Comparison of ENCODE assay signal across 8 mouse cellular contexts in genomic region chr8:72547802-72548643, GRCm38 (mm10). TPM values are rescaled to one million over a fixed set of nuclear protein-coding genes. Genes with fewer than 3 reads are reported as not detected.
DNase-seq lines count a peak whose midpoint lies in the region; ATAC-seq and TF ChIP-seq lines count a peak whose summit lies in the region.

Gene Med26, minus strand, starts transcription at chr8:72548270.

- peak; percentile 100 for DNase-seq in 3T3-L1 (ENCODE audit: low read depth, low spot score)
- DNase-seq in adrenal gland, postnatal 4 days (ENCODE audit: low spot score in 2 of 2) = peak; percentile 89 to 94
- peak; percentile 100 for DNase-seq in embryonic facial prominence, embryonic 14.5 days (ENCODE audit: low spot score)
- DNase-seq in heart, adult 2 months = peak; percentile 97 to 100
- peak; percentile 98 to 99 for DNase-seq in kidney, adult 8-10 months
- DNase-seq in spleen, postnatal 10 days (ENCODE audit: low spot score in 2 of 2) = peak; percentile 92 to 97

- H3K36me3 ChIP-seq in embryonic facial prominence, embryonic 14.5 days (ENCODE audit: control insufficient read depth, insufficient read depth, low read length) = peaks cover 27% of the 10 kb centered on the region; the same call in 1 of the 2 replicates
- peaks cover 17% of the 10 kb centered on the region for H3K36me3 ChIP-seq in heart, adult 2 months (ENCODE audit: control insufficient read depth, insufficient read depth, low read length)
- peaks cover 24% of the 10 kb centered on the region for H3K36me3 ChIP-seq in limb, embryonic 13.5 days
- peaks cover 4% of the 10 kb centered on the region; the same call in 1 of the 2 replicates for H3K36me3 ChIP-seq in midbrain, embryonic 16.5 days (ENCODE audit: control insufficient read depth, insufficient read depth, low read length)

- under 1% methylated on average over 34 of the region's 92 CpGs for WGBS in embryonic facial prominence, embryonic 14.5 days
- WGBS in heart, adult 2 months = under 1% methylated on average over 89 of the region's 92 CpGs
- WGBS in limb, embryonic 13.5 days = under 1% methylated on average over 85 of the region's 92 CpGs
- 0% methylated on average over 81 of the region's 92 CpGs for WGBS in midbrain, embryonic 16.5 days

- H3K27ac ChIP-seq in embryonic facial prominence, embryonic 14.5 days (replicated peaks; ENCODE audit: low read depth, low read length) = peak within 1 kb of the TSS; percentile 94
- peak within 1 kb of the TSS; percentile 93 for H3K27ac ChIP-seq in heart, adult 2 months
- peak within 1 kb of the TSS; percentile 96 for H3K27ac ChIP-seq in limb, embryonic 13.5 days
- peak within 1 kb of the TSS; percentile 91 for H3K27ac ChIP-seq in midbrain, embryonic 16.5 days (ENCODE audit: low read length)

- H3K27me3 ChIP-seq in embryonic facial prominence, embryonic 14.5 days (replicated peaks; ENCODE audit: control insufficient read depth, insufficient read depth, low read length) = no peaks in the 10 kb centered on the region
- no peaks in the 10 kb centered on the region for H3K27me3 ChIP-seq in heart, adult 2 months (ENCODE audit: control insufficient read depth, insufficient read depth, low read length)
- H3K27me3 ChIP-seq in limb, embryonic 13.5 days = no peaks in the 10 kb centered on the region
- no peaks in the 10 kb centered on the region for H3K27me3 ChIP-seq in midbrain, embryonic 16.5 days (ENCODE audit: control insufficient read depth, insufficient read depth, low read depth, low read length)

- peak within 1 kb of the TSS; percentile 97 for H3K9ac ChIP-seq in embryonic facial prominence, embryonic 14.5 days (ENCODE audit: low read depth, low read length)
- H3K9ac ChIP-seq in heart, adult 2 months (ENCODE audit: low read depth, low read length) = peak within 1 kb of the TSS; percentile 97
- H3K9ac ChIP-seq in limb, embryonic 13.5 days = peak within 1 kb of the TSS; percentile 98
- peak within 1 kb of the TSS; percentile 90 for H3K9ac ChIP-seq in midbrain, embryonic 16.5 days (ENCODE audit: low read depth, low read length)

- no peak; the same call in 1 of the 2 replicates for TF ChIP-seq CTCF in heart, adult 2 months (IDR thresholded peaks at IDR 0.05)

- intact Hi-C loops in heart, adult 2 months (cut with DNase I) = loop anchor here (1.0 to 5.0 kb wide), 4 partner anchors 23 to 126 kb away; partner anchors contain the start of genes Cherp, Eps15l1, Slc35e1 and Smim7

- ATAC-seq in embryonic facial prominence, embryonic 14.5 days (ENCODE audit: low read depth) = peak; percentile 97
- ATAC-seq in limb, embryonic 13.5 days (ENCODE audit: low FRiP score, low read depth) = peak; percentile 96
- ATAC-seq in midbrain, embryonic 16.5 days = peak; percentile 95

- no peaks in the 10 kb centered on the region for H3K9me3 ChIP-seq in embryonic facial prominence, embryonic 14.5 days (ENCODE audit: control insufficient read depth, low read length)
- H3K9me3 ChIP-seq in limb, embryonic 13.5 days = no peaks in the 10 kb centered on the region
- no peaks in the 10 kb centered on the region for H3K9me3 ChIP-seq in midbrain, embryonic 16.5 days (replicated peaks; ENCODE audit: control insufficient read depth, low read length, poor library complexity, severe bottlenecking)

- TF ChIP-seq POLR2A in heart, adult 2 months (IDR thresholded peaks at IDR 0.05; ENCODE audit: insufficient read depth, low read depth, low read length) = peak; percentile 73

- 0 out of 2 replicates have a peak, but pooled peaks have one; percentile 44 for TF ChIP-seq EP300 in heart, adult 2 months (IDR thresholded peaks at IDR 0.05; ENCODE audit: insufficient read depth, low read depth, low read length)

- peak within 1 kb of the TSS; percentile 86 for H3K4me2 ChIP-seq in embryonic facial prominence, embryonic 14.5 days (ENCODE audit: low read depth, low read length)
- peak within 1 kb of the TSS; percentile 98 for H3K4me2 ChIP-seq in limb, embryonic 13.5 days (replicated peaks)
- peak within 1 kb of the TSS; percentile 99 for H3K4me2 ChIP-seq in midbrain, embryonic 16.5 days (ENCODE audit: low read length)

- peak within 1 kb of the TSS; percentile 98 for H3K4me3 ChIP-seq in embryonic facial prominence, embryonic 14.5 days (ENCODE audit: low read depth, low read length)
- peak within 1 kb of the TSS; percentile 65 for H3K4me3 ChIP-seq in heart, adult 2 months
- peak within 1 kb of the TSS; percentile 99 for H3K4me3 ChIP-seq in limb, embryonic 13.5 days
- H3K4me3 ChIP-seq in midbrain, embryonic 16.5 days (ENCODE audit: low read depth, low read length) = peak within 1 kb of the TSS; percentile 78

- H3K4me1 ChIP-seq in embryonic facial prominence, embryonic 14.5 days (ENCODE audit: control insufficient read depth, insufficient read depth, low read length) = peaks cover 20% of the 10 kb centered on the region
- peaks cover 6% of the 10 kb centered on the region for H3K4me1 ChIP-seq in heart, adult 2 months (ENCODE audit: control insufficient read depth, insufficient read depth, low read length)
- peaks cover 32% of the 10 kb centered on the region for H3K4me1 ChIP-seq in limb, embryonic 13.5 days
- peaks cover 32% of the 10 kb centered on the region for H3K4me1 ChIP-seq in midbrain, embryonic 16.5 days (ENCODE audit: control insufficient read depth, insufficient read depth, low read length)

- H3K79me2 ChIP-seq in heart, adult 2 months (replicated peaks; ENCODE audit: control insufficient read depth, insufficient read depth, low read length) = peaks cover 10% of the 10 kb centered on the region

RNA-seq across cellular contexts. Expression of gene Med26, which starts in this region (rescaled TPM):
- 10 to 100 TPM; 12.0 to 13.2 TPM for total RNA-seq in adrenal gland, postnatal 4 days (2021)
- 13.9 and 16.2 TPM in 2 replicates for polyA plus RNA-seq in embryonic facial prominence, embryonic 14.5 days (2014; fragmentation: Nextera tagmentation; extraction: Ambion mirVana)
- 1 to 10 TPM; 9.3 to 9.5 TPM for total RNA-seq in heart, adult 2 months (2021)
- polyA plus RNA-seq in heart, adult 2 months (2012; rRNA removed) = 6.9 and 7.0 TPM in 2 replicates
- 19.4 and 19.9 TPM in 2 replicates for polyA plus RNA-seq in limb, embryonic 13.5 days (2015; fragmentation: Nextera tagmentation; extraction: Ambion mirVana)
- polyA plus RNA-seq in midbrain, embryonic 16.5 days (2015; fragmentation: Nextera tagmentation; extraction: Ambion mirVana) = 16.7 and 17.8 TPM in 2 replicates

Comparison
In these comparisons a context has a peak if more than half of its experiments do, and no peak if none do; other contexts are left out.
1. Peak in every context shown above with its lines: DNase-seq, ATAC-seq, H3K4me3 ChIP-seq and H3K27ac ChIP-seq.